Mouse (Mus musculus) kidney, embryonic 15.5 days (tissue): ENCODE measurements around the gene Phc2. TPM values are rescaled to one million over a fixed set of nuclear protein-coding genes. Genes with fewer than 3 reads are reported as not detected.

Source experiments
- ATAC-seq: fragments of 200-750 bp; cut with Nextera tagmentation; replicated peaks from 2 replicates; pipeline ENCODE4 v1.8.0; 2017; ENCODE audit warnings: moderate TSS enrichment; ENCODE audit not compliant: low FRiP score
- H3K27ac ChIP-seq: fragments of 300-500 bp; sonication (generic); 2 replicates; pipeline ENCODE4 v1.5.1; 2015; ENCODE audit warnings: mild to moderate bottlenecking, inconsistent platforms
- H3K27me3 ChIP-seq: fragments of 300-500 bp; sonication (generic); 2 replicates; pipeline ENCODE4 v1.6.1; 2015; ENCODE audit warnings: inconsistent platforms
- H3K36me3 ChIP-seq: fragments of 300-500 bp; sonication (generic); 2 replicates; pipeline ENCODE4 v1.6.1; 2015; ENCODE audit warnings: inconsistent platforms
- H3K4me1 ChIP-seq: fragments of 300-500 bp; sonication (generic); 2 replicates; pipeline ENCODE4 v1.6.1; 2015; ENCODE audit warnings: inconsistent platforms
- H3K4me2 ChIP-seq: fragments of 300-500 bp; sonication (generic); 2 replicates; pipeline ENCODE4 v1.6.1; 2015; ENCODE audit warnings: moderate library complexity, mild to moderate bottlenecking, inconsistent platforms
- H3K4me3 ChIP-seq: fragments of 300-500 bp; sonication (generic); replicated peaks from 2 replicates; pipeline ENCODE4 v1.5.1; 2015; ENCODE audit warnings: mild to moderate bottlenecking, inconsistent platforms
- H3K9ac ChIP-seq: fragments of 300-500 bp; sonication (generic); 2 replicates; pipeline ENCODE4 v1.6.1; 2015; ENCODE audit warnings: mild to moderate bottlenecking, inconsistent platforms
- H3K9me3 ChIP-seq: fragments of 300-500 bp; sonication (generic); replicated peaks from 2 replicates; pipeline ENCODE4 v1.6.1; 2016; ENCODE audit warnings: inconsistent platforms
- WGBS: fragments of 180-500 bp; shearing (Covaris S2); methylation state at CpG from one replicate; pipeline ENCODE4 v1.1.7; 2015; ENCODE audit warnings: mixed read lengths; 5-methylcytosine and 5-hydroxymethylcytosine counted together
- polyA plus RNA-seq: library from polyadenylated mRNA; unstranded; fragments of >200 nt; fragmentation: Nextera tagmentation; extraction: Ambion mirVana; gene quantifications from 2 replicates; pipeline ENCODE4 v1.2.1, GENCODE M21; 2015

Gene Phc2
- polyA plus RNA-seq, 1 experiment from 2014 or later: 40.3 TPM

DNA sequence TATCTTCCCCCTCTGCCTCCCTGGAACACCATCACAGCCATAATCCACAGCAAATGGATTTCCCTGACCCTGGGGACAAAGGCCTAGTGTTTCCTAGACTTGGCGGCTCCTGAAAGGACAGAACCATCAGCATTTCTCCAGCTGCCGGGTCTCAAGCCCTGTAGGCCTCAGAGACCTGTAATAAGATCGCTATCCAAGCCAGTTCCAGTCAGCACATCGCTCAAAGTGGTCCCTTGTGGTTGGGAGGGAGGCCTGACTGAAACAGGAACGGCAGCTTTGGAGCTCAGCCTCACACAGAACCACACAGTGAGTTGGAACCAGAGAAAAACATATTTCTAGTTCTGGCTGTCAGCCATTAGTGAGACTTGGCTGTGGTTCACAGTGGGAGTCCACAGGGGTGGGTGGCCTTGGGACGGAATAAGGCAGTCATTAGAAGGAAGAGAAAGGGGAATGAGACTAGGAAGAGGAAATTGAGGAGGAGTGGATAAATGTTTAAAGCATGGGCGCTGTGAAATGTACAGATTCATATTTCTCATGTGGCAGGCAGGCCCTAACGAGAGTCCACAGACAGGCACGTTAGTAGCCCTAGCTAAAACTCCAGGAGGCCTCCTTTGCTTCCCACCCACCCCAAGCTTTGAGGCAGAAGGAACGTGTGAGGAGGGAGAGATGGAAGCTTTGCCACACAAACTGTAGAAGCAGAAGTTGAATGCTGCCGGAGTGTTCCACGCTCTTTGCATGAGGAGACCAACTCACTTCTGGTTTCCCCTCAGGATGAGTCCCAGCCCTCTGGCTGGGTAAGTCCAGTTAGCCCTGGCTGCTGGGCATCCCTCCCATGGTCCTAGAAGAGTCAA, 43.7 kb downstream of the Phc2 start:
- Histone ChIP-seq H3K36me3 (no peaks in the 10 kb centered on the region), H3K4me3 (no peak overlapping the region), H3K9me3 (no peaks in the 10 kb centered on the region), H3K27me3 (no peaks in the 10 kb centered on the region), H3K27ac (peak overlapping the region; percentile 92), H3K4me1 (peaks cover 62% of the 10 kb centered on the region), H3K4me2 (no peak overlapping the region), H3K9ac (no peak overlapping the region)
- WGBS: 37% methylated on average over 12 of the region's 12 CpGs
- ATAC-seq: peak; percentile 82

DNA sequence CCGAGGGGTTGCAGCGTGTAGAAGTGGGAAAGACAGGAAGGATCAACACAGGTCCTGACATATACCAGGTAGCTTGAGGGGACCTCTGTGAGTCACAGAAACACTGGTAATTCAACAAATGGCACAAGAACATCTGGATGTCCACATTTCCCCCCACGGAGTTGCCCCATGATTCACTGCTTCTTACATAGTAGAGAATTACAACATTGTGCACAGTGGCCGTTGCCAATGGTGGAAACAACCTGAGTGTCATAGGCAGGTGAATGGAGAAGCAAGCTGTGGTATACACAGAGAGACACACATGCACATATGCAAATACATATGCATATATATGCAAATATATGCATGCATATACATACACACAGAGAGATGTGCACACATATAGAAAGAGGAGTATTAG, 45.4 kb downstream of the Phc2 start:
- peaks cover 47% of the 10 kb centered on the region for H3K4me1 ChIP-seq
- WGBS: 90% methylated on average over 4 of the region's 4 CpGs
- no peak for ATAC-seq

DNA sequence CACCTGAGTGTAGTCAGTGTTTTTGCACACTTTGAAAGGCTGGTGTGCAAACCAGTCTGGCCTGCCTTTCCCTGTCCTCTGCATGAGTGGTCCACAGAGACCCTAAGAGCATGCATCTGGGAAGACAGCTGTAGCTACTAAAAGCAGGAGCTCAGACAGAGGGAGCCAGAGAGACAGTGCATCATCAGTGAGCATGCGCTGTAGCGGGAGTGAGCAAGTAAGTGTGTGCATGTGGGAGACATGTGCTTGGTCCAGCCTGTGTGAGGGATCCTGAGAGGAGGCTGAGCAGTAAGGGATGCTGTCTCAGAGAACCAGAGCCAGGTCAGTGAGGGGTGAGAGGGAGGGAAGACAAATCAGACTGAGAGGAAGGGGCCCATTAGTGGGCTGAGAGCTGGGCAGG, 46.0 kb downstream of the Phc2 start:
- H3K4me2 ChIP-seq: 0 out of 2 replicates have a peak overlapping the region, but pooled peaks have one; percentile 7
- no peaks in the 10 kb centered on the region for H3K9me3 ChIP-seq
- WGBS: 64% methylated on average over 2 of the region's 2 CpGs
- H3K4me3 ChIP-seq: no peak overlapping the region
- no peak for ATAC-seq
- H3K9ac ChIP-seq: no peak overlapping the region
- H3K4me1 ChIP-seq: peaks cover 41% of the 10 kb centered on the region
- no peak overlapping the region for H3K27ac ChIP-seq
- no peaks in the 10 kb centered on the region for H3K36me3 ChIP-seq
- no peaks in the 10 kb centered on the region for H3K27me3 ChIP-seq

More for the DNA sequence above, 45.4 kb downstream of the Phc2 start:
- no peaks in the 10 kb centered on the region for H3K9me3 ChIP-seq
- H3K36me3 ChIP-seq: no peaks in the 10 kb centered on the region
- no peak overlapping the region for H3K27ac ChIP-seq
- H3K4me2 ChIP-seq: no peak overlapping the region
- no peaks in the 10 kb centered on the region for H3K27me3 ChIP-seq
- no peak overlapping the region for H3K4me3 ChIP-seq
- no peak overlapping the region for H3K9ac ChIP-seq

DNA sequence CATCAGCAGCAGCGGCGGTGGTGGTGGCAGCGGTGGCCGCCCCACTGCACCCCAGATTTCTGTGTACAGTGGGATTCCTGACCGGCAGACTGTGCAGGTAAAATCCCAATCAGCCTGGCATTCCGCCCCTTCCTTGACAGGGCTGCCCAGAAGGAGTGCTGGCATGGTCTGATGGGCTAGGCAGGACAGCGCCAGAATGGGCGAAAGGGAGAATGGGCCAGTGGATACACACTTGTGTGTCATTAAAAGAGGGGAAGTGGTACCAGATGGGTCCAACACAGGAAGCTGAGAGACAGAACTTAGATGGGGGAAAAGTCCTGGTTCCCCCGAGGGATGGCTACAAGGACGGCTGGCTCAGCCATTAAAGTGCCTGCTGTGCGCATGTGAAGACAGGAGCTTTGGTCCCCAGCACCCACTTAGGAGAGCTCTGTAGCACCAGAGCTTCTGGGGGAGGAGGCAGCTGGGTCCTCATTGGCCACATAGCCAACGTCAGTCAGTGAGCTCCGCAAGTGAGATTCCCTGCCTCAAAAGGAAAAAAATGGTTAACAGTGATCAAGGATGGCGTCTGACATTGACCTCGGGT, 50.7 kb downstream of the Phc2 start:
- WGBS: 92% methylated on average over 15 of the region's 15 CpGs
- H3K9ac ChIP-seq: no peak overlapping the region
- peaks cover 17% of the 10 kb centered on the region for H3K36me3 ChIP-seq
- 0 out of 2 replicates have a peak, but pooled peaks cover 4% of the 10 kb centered on the region for H3K27me3 ChIP-seq
- H3K4me2 ChIP-seq: no peak overlapping the region
- H3K27ac ChIP-seq: no peak overlapping the region
- H3K9me3 ChIP-seq: no peaks in the 10 kb centered on the region
- no peak overlapping the region for H3K4me3 ChIP-seq
- peaks cover 14% of the 10 kb centered on the region for H3K4me1 ChIP-seq
- no peak for ATAC-seq

DNA sequence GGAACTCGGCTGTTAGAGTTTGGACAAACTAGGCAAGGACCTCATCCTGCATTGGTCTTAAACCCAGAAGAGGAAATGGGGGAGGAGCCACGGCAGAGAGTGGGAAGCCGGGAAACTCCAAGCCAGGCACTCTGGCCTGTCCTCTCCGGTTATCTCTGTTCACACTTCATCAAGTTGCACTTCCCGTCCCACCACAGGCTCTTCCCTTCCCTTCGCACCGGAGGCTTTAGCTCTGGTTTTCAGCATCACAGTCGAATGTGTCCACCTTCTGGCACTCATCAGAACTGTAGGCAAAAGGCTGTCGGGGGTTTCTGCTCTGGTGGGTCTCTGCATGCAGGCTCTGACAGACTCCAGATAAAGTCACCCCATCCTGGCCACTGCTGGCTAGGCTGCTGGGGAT, 52.1 kb downstream of the Phc2 start:
- peaks cover 17% of the 10 kb centered on the region for H3K36me3 ChIP-seq
- H3K27ac ChIP-seq: 0 out of 2 replicates have a peak overlapping the region, but pooled peaks have one; percentile 14
- no peak overlapping the region for H3K4me2 ChIP-seq
- H3K9me3 ChIP-seq: no peaks in the 10 kb centered on the region
- 0 out of 2 replicates have a peak, but pooled peaks cover 6% of the 10 kb centered on the region for H3K27me3 ChIP-seq
- 5% methylated on average over 9 of the region's 9 CpGs for WGBS
- no peak overlapping the region for H3K4me3 ChIP-seq
- peaks cover 16% of the 10 kb centered on the region for H3K4me1 ChIP-seq
- no peak overlapping the region for H3K9ac ChIP-seq
- ATAC-seq: peak; percentile 51

DNA sequence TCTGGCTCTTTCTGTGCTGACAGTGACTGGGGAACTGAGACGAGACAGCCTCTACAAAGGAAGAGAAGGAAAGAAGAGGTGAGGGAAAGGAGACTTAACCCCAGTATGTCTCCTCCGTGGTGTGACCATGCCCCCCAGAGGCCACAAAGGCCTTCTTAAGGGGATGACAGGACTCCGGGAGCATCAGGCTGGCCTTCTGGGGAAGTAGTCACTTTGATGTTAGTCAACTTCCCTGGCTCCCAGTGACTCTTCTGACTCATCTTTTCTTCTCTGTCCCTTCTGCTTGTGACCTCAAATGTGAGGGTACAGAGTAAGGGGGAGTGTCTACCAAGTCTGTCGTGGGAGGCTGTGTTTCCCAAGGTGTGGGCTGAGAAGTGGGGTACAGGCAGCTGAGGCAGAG, 52.9 kb downstream of the Phc2 start:
- WGBS: 70% methylated on average over 4 of the region's 4 CpGs
- H3K9me3 ChIP-seq: no peaks in the 10 kb centered on the region

GRCm38 (mm10) chr4:128709061-128709780, 54.7 kb downstream of the Phc2 start:
- H3K4me3 ChIP-seq: no peak overlapping the region
- no peak for ATAC-seq
- H3K27me3 ChIP-seq: 0 out of 2 replicates have a peak, but pooled peaks cover 6% of the 10 kb centered on the region
- H3K9ac ChIP-seq: no peak overlapping the region
- no peak overlapping the region for H3K27ac ChIP-seq
- H3K4me2 ChIP-seq: no peak overlapping the region
- 86% methylated on average over 15 of the region's 15 CpGs for WGBS
- H3K4me1 ChIP-seq: peaks cover 29% of the 10 kb centered on the region
- peaks cover 17% of the 10 kb centered on the region for H3K36me3 ChIP-seq
- no peaks in the 10 kb centered on the region for H3K9me3 ChIP-seq

More for the DNA sequence above, 52.9 kb downstream of the Phc2 start:
- Histone ChIP-seq H3K27me3 (0 out of 2 replicates have a peak, but pooled peaks cover 6% of the 10 kb centered on the region), H3K4me1 (peaks cover 24% of the 10 kb centered on the region), H3K4me3 (no peak overlapping the region), H3K9ac (no peak overlapping the region), H3K27ac (no peak overlapping the region), H3K36me3 (peaks cover 17% of the 10 kb centered on the region), H3K4me2 (no peak overlapping the region)
- ATAC-seq: no peak

- no peak overlapping the region for H3K27ac ChIP-seq
- H3K9ac ChIP-seq: no peak overlapping the region
- ATAC-seq: no peak
- peaks cover 17% of the 10 kb centered on the region for H3K36me3 ChIP-seq
- 90% methylated on average over 12 of the region's 12 CpGs for WGBS
- no peak overlapping the region for H3K4me2 ChIP-seq
- peaks cover 34% of the 10 kb centered on the region for H3K4me1 ChIP-seq
- H3K4me3 ChIP-seq: no peak overlapping the region
- H3K27me3 ChIP-seq: 0 out of 2 replicates have a peak, but pooled peaks cover 6% of the 10 kb centered on the region
- no peaks in the 10 kb centered on the region for H3K9me3 ChIP-seq
Observed at GRCm38 (mm10) chr4:128709781-128710166, 55.3 kb downstream of the Phc2 start.

GRCm38 (mm10) chr4:128710286-128710685, 55.8 kb downstream of the Phc2 start:
- H3K4me2 ChIP-seq: no peak overlapping the region
- H3K4me3 ChIP-seq: no peak overlapping the region
- H3K9me3 ChIP-seq: no peaks in the 10 kb centered on the region
- no peak overlapping the region for H3K27ac ChIP-seq
- H3K36me3 ChIP-seq: peaks cover 17% of the 10 kb centered on the region
- H3K27me3 ChIP-seq: 0 out of 2 replicates have a peak, but pooled peaks cover 6% of the 10 kb centered on the region
- WGBS: 91% methylated on average over 6 of the region's 6 CpGs
- peaks cover 39% of the 10 kb centered on the region for H3K4me1 ChIP-seq
- ATAC-seq: no peak
- no peak overlapping the region for H3K9ac ChIP-seq

- Histone ChIP-seq H3K4me2 (no peak overlapping the region), H3K36me3 (peaks cover 17% of the 10 kb centered on the region), H3K27me3 (0 out of 2 replicates have a peak, but pooled peaks cover 6% of the 10 kb centered on the region), H3K4me3 (no peak overlapping the region), H3K4me1 (peaks cover 44% of the 10 kb centered on the region), H3K9me3 (no peaks in the 10 kb centered on the region), H3K27ac (no peak overlapping the region), H3K9ac (no peak overlapping the region)
- 79% methylated on average over 9 of the region's 9 CpGs for WGBS
- ATAC-seq: no peak
Observed at GRCm38 (mm10) chr4:128710800-128711199, 56.3 kb downstream of the Phc2 start.

GRCm38 (mm10) chr4:128711455-128712135, 57.1 kb downstream of the Phc2 start:
- peak; percentile 64 for ATAC-seq
- H3K4me2 ChIP-seq: peak overlapping the region; percentile 61
- peaks cover 17% of the 10 kb centered on the region for H3K36me3 ChIP-seq
- WGBS: 6% methylated on average over 24 of the region's 24 CpGs
- H3K9me3 ChIP-seq: no peaks in the 10 kb centered on the region
- peak overlapping the region; percentile 41 for H3K27ac ChIP-seq
- peak overlapping the region; percentile 34 for H3K4me3 ChIP-seq
- 0 out of 2 replicates have a peak, but pooled peaks cover 6% of the 10 kb centered on the region for H3K27me3 ChIP-seq
- H3K9ac ChIP-seq: peak overlapping the region; percentile 16; the same call in 1 of the 2 replicates
- peaks cover 45% of the 10 kb centered on the region for H3K4me1 ChIP-seq
